Mouse (Mus musculus) bone marrow, adult 2 months (tissue): ENCODE data around the gene Ppm1l.

Source experiments
- CTCF ChIP-seq: fragments of 200-500 bp; IDR thresholded peaks from 2 replicates; pipeline ENCODE4 v1.5.1; 2011; ENCODE audit warnings: low read length, control low read depth; ENCODE audit not compliant: control insufficient read depth, insufficient read depth
- POLR2A ChIP-seq: fragments of 200-500 bp; IDR thresholded peaks from 2 replicates; pipeline ENCODE4 v1.6.1; 2011; ENCODE audit warnings: low read depth, mild to moderate bottlenecking, control low read depth, low read length, borderline replicate concordance; ENCODE audit not compliant: control insufficient read depth

DNA sequence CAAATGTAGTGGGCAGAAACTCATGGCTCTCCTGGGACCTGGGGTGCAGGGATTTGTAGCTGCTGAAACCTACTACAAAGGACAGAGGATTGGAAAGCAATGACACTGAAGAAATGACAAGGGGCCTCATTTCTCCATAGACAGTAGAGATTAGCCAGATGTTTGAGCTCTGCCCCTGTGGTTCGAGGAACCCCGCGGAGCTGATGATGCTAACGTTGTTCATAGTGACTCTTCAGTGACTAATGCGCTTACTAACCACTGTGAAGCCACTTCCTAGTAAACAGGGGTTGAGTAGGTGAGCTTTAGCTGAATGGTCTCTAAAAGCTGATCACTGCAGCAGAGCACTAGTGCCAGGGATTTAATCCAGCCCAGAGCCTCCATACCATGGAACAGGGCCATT, 124.1 kb downstream of the Ppm1l start:
- TF ChIP-seq CTCF, result no peak
- TF ChIP-seq POLR2A, result no peak
